Mouse (Mus musculus): ENCODE results near the gene Ano6. TPM values are rescaled to one million over a fixed set of nuclear protein-coding genes. Genes with fewer than 3 reads are reported as not detected.

Ano6 gene
- total RNA-seq, 4 experiments from 2014 or later: 35.0 to 44.7 (median 40.1) TPM

DNA sequence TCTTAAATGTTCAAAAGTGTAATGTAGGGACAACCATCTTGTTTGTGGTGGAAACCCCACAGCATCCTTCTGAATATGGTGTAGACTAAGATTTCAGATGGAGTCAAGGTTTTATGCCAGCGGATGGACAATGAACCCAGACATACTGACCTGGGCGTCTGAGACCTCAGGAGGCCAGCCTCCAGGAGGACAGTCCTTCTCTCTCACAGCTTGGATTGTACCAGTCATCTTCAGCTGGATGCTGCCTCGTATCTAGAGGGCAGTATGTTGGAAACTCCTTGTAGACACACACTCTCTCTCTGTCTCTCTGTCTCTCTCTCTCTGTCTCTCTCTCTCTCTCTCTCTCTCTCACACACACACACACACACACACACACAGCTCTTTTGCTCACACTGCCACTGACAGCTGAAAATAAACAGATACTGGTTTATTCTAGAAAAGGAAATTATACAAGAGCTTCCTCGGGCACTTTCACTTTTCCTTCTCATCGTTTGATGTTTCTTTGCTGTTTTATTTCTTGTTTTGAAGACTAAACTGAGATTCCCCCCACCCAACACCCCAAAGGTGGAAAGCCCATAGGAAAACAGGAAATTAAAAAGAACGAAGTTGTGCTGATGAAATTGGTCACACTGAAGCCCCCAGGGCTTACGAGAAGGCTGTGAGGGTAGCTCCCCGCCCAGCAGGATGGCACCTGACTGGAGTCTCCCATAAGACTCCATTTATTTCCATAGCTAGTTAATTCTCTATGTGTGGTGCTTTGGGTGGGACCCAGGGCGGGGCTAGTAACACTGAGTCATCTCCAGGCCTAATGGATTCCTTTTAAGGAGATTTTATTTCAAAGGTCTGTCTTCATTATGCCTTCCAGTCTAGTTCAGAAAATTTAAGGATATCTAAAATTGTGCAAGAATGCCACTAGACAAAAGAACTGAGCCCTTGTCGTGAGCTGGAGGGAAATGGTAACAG lies 94.3 kb downstream of the Ano6 start:
- DNase-seq (ENCODE audit: low spot score in 2 of 2): no peak

DNA sequence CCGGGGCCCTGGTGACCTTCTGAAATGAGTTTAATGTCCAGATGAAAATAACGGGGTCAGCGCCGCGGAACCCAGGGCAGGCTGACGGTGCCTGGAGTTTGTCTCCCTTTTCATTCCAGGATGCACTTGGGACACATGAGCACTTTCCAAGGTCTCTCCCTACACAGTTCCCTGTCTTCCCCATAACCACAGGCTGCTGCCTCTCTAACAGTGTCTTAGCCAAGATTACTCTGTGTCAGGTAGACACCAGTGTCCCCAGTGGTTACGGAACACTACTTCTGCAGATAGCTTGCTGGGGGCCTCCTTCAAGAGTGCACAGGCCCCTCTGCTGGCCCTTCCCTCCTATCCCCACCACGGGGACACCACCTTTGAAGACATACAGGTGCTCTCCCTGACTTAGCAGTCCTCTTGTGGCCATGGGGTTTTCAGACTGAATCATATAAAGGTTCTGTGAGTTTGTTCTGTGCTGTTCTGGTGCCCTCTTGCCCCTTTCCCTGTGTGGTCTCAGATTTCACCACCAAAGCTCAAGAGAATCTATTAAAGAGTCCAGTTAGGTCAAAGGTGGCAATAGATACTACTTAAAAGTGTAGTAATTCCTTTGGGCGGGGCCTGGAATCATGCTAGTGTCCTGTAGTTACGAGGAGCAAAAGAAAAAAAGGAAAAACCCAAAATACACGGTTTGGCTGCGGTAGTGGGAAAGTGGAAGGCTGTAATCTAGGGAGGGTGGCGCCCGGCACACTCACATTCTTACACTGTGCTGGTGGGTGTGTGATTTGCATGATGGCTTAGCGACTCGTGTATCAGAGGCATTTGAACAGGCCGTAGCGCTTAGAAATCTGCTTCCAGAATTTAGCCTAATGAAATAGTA lies 95.5 kb downstream of the Ano6 start:
- no peak for DNase-seq (ENCODE audit: low spot score in 2 of 2)

DNA sequence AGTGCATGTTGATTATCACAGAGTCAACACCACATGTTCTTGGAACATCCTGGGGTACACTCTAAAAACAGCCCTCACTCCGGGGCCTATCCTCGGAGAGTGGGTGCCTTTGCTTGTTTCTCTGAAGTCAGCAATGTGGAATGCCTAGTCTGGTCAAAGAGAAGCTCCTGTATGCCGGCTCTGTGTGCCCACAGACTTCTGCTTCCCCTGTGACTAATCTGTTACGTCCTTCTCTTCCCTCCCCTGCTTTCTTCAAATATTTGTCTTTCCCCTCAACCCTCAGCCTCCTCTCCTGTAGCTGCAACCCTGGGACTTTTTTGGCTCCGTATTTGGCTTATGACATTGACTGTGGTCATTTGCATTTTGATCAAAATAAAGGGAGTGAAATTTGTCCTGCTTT lies 96.7 kb downstream of the Ano6 start:
- DNase-seq (ENCODE audit: low spot score in 2 of 2): no peak

DNA sequence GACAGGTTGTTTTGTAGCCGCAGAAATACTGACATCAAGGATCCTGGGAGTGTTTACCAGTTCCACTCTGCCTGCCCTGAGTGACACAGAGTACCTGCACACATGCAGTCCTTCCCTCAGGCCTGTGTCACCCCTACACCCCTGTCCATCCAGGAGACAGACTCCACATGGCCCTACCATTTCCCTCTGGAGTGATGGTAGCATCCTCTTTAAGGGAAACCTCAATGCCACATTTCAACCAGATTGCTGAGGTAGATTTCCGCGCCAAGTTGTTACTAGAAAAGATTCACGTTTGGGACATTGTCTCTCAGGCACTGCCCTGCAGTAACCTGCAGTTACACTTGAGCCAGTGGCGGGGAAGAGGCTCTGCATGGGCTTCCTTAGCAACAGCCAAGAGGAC lies 97.9 kb downstream of the Ano6 start:
- DNase-seq (ENCODE audit: low spot score in 2 of 2): no peak

DNA sequence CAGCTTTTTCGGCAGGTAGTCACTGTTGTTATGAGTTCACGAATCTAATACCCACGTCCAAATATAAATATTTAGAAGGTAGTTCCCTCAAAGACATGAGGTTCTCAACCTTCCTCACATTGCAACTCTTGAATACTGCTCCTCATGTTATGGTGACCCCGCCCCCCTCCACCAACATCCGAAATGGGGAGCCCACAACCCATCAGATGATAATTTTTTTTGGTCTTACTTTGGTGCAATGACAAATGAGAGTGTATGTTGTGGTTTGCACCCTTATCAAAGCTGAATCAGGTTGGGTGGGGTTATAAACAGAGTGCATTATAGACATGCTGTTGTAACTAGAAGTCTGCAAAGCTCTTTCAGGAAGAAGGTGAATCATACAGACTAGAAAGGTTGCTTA lies 99.7 kb downstream of the Ano6 start:
- DNase-seq (ENCODE audit: low spot score in 2 of 2): no peak

DNA sequence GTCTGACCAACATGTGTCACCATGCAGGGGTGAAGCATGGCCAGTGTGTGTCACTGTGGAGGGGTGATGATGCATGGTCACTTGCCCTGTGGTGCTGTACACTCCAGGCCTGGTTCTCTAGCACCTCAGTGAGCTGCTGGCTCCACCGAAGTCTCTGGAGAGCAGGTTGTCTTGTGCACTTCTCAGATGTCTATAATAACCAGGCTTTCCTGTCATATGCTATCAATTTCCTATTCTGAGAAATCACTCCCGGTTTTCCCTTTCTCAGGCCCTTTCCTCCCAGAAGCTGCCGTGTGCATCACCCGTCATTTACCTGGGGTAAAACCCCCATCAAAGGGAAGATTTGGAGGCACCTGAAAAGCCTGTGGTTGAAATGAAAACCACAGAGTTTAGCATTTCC lies 101.5 kb downstream of the Ano6 start:
- no peak for DNase-seq (ENCODE audit: low spot score in 2 of 2)

DNA sequence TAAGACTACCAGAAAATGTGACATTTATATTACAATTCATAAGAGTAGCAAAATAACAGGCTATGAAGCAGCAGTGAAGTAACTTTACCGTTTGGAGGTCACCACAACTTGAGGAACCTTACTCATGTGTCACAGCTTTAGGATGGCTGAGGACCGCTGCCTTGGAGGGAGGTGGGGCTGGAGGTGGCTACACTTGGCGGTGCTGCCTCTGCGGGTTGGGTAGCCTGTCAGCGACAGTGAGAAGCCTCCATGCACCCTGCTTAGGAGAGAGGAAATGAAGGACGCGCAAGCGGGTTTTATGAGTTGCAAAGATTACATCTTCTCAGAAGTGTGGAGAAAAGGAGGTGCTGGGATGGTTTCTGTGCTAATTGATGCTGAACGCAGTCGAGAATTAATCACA lies 102.3 kb downstream of the Ano6 start:
- DNase-seq (ENCODE audit: low spot score in 2 of 2): no peak

DNA sequence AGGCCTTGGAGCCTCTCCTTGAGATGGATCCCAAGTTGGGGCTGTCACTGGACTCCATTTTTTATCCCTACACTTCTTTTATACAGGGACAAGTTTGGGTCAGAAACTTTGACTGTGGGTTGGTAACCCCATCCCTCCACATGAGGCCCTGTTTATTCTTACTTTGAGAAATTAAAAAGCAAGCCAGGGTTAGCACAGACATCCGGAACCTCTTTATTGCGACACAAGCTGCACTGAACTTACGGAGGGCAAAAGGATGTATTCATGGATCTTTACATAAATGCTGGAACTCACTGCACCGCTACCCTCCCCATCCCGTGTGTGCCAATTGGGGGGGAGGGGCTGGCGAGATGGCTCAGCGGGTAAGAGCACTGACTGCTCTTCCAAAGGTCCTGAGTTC lies 105.1 kb downstream of the Ano6 start:
- no peak for DNase-seq (ENCODE audit: low spot score in 2 of 2)

DNA sequence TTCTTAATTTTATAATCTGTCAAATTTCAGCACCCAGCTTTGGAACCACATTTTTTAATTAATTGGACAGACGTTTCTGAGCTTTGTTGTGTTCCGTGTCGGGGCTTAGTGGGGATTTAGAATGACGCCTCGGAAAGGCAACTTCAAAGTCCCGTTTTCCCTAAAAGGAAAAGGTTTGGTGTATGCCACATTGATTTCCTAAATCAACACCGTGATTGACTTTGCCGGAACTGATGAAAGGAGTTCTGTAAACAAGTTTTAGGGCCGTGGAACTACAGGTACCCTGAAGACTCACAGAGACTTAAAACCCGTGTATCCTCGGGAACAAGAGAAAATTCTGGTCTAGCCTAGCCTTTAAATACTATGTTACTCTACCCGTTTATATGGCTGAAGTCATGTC lies 107.0 kb downstream of the Ano6 start:
- no peak for DNase-seq (ENCODE audit: low spot score in 2 of 2)

DNA sequence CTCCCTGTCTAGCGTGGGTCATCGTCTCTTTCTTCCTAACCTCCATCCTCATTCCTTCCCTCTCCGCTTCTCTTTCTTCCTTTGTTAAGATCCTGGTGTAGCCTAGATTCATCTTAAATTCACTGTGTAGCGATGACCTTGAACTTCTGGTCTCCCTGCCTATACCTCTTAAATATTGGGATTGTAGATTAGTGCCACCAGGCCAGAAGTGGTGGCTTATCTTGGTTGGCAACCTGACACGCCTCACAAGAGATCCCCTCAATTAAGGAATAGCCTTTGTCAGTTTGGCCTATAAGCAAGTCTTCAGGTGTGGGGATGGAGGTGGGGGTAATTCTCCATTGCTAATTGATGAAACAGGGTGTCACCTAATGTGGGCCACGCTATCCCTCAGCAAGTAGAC lies 107.8 kb downstream of the Ano6 start:
- no peak for DNase-seq (ENCODE audit: low spot score in 2 of 2)

DNA sequence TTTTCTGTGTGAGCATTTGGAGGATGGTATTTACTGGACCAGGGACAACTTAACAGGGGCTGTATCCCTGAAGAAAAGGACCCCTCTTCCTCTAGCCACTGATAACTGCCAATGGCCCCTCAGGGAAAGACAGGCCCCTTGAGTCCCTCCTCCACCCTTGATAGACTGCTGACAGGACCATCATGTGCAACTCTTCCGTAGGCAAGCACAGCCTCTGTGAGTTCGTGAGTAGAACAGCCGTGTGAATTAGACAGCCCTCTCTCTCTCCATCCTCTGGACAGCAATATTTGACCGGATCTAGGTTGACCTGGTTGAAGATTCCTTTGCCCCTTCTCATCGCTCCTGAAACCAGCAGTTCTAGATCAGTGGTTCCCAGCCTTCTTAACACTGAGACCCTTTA lies 111.8 kb downstream of the Ano6 start:
- DNase-seq (ENCODE audit: low spot score in 2 of 2): no peak

DNA sequence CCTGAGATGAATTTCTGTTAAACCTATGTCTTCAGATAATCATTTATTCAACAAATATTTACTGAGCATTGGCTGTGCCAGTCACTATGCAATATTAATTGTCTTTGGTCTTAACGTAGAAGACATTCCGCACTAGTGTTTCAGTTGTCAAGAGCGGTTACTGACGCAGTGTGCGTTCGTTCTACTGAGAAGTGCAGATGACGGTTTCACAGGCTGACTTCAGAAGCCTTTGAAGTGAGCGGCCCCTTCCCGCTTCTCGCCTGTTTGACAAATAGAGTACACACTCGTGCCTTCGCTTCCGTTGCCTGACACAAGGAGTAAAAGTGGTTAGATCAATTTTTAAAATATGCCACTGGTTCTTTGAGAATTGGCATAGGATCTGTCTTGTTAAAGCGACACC lies 113.6 kb downstream of the Ano6 start:
- DNase-seq (ENCODE audit: low spot score in 2 of 2): no peak

DNA sequence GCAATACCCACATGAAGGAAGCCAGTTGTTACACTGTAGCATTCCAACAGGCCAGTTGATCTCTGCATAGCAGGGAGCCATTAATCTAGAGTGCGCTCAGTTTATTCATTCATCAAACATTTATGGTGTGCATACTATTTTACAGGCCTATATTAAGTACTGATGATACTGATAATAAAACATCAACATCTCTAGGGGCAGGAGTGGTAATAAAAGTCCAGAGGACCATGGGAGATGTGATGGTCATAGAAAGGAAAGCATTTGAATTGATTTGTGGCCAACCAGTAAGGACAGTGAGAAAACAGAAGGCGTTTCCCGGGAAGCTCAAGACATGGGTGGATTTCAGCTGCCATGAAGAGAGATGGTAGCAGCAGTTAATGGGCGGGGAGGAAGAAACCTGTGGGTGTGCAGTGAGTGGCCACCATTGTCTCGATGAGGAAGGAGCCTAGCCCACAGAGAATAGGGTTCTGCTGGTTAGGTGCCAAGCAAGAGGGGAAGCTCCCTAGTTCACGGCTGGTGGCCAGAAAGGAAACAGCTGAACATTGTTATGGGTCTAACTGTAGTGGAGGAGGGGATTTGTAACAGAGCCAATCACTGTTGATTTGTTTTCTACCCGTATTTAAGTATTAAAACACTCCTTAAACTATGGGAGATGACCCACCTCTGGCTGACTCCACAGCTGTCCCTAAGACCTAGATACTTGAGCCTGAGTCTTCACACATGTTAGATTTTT lies 115.5 kb downstream of the Ano6 start:
- DNase-seq (ENCODE audit: low spot score in 2 of 2): no peak

DNA sequence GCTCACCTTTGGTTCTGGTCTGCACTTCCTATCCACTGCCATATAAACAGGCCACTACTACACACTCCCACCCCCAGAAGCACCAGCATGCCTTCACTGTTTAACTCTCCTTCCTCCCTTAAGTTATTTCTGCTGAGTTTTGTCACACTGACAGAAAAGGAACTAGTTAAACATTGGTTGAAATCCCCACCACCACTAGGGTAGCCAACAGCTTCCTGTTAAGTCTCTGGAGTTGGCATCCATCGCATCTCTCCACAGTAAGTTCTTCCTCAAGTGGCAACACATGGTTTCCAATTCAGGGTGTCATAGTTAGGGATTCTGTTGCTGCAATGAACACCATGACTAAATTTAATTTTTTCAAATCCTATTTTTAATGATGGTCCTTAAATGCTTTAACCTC lies 116.2 kb downstream of the Ano6 start:
- no peak for DNase-seq (ENCODE audit: low spot score in 2 of 2)

DNA sequence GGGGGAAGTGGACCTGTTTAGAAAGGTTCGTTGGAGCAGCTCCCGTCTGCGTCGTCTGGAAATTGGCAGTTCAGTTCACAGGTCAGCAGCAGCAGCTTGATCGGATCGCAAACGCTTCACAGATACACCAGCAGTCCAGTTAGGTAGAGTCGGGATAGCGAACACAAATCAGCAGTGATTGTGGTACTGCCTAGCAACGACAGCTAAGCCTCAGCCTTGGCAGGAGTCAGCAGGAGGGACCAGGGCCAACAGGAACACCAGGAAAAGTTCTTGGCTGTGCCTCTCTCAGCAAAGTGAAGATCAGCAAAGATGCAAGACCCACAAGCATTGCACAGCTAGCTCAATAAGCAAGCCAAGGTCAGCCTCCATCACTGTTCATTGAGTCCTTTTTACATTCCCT lies 116.7 kb downstream of the Ano6 start:
- DNase-seq (ENCODE audit: low spot score in 2 of 2): peak; percentile 65 to 69

DNA sequence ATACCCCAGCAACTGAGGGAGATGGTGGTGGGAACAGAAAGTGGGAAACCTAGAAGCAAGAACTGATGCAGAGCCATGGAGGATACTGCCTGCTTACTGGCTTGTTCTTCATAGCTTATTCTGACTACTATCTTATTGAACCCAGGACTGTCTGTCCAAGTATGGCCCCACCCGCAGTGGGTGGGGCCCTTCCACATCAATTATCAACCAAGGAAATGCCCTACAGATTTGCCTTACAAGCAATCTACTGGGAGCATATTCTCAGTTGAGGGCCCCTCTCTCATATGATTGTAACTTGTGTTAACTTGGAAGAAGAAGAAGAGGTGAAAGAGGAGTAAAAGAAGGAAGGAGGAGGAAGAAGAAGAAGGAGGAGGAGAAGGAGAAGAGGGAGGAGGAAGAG lies 117.3 kb downstream of the Ano6 start:
- no peak for DNase-seq (ENCODE audit: low spot score in 2 of 2)

DNA sequence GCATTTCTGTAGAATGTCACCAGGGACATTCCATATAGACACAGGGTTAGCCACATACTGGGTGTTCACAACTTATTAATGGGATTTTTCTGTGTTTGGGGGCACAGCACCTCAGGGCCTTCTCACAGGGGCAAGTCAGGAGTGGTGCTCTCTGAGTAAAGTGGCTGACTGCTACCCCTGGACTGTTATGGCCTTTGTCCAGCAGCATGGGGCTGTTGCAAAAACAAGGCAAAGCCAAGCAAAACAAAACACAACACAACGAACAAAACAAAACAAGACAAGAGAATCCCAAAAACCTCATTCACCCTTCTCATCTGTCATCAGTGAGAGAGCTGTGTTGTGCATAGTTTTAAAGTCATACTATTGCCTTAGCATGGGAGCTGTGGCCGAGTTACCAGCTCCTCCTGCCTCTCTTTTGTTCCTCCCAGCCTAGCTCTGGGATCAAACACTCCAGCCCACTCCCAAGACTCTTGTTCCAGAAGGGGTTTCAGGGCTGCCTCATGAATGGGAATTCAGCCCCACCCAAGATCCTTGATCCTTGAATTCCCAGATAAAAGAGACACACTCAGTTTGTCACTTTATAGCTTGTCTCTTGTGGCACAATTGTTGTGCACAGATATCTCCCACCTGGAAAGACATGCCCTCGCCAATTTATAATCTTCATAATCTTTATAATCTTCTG lies 119.6 kb downstream of the Ano6 start:
- no peak for DNase-seq (ENCODE audit: low spot score in 2 of 2)

DNA sequence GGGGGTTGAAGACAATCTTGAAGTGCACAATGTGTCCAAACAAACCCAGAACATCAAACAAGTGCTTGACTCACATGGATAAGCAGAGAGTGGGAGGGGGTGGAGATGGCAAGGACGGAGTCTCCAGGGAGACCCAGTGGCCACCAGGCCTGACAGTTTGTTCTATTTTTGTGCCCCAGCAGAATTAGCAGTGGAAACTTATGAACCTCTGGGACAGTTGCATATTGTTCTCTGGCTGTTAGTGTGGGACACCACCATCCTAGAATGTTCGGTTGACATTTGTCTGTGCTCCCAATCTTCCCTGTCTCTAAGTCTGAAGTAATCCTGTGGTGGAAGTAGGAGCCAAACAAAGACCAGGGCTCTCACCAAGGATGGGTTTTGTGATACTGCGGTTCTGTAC lies 124.3 kb downstream of the Ano6 start:
- no peak for DNase-seq (ENCODE audit: low spot score in 2 of 2)

DNA sequence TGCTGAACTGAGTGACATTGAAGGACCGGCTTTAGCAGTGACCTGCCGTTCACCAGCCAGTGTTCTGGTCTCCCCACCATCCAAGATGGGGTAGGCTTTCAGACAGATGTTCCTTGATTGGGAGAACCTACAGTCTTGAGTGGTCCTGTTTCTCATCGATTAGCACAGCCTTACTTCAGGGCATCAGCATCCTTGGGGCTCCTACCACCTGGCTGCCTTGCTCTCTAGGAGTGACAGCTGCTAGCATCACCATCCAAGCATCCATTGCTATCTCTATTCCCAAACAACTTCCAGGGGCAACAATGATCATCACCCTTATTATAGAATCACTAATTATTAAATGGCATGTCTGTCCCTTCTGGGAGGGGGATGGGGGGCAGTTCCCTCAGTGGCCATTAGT lies 124.8 kb downstream of the Ano6 start:
- DNase-seq (ENCODE audit: low spot score in 2 of 2): no peak

DNA sequence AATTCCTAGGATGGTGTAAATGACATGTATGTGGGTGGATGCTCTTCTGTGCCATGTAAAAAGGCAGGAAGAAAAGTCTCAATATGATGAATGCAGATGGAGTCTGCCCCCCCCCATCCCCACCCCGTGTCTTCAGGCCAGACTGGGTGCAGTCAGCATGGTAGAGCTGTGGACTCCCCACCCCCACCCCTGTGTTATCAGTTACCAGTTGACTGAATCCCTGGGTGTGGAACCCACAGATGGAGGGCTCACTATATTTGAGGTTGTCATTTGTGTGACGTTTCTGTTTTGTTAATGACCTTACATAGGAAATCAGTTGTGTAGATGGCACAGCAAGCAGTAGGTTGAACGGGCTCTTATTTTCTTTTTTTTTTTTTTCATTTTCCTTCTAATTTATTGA lies 126.7 kb downstream of the Ano6 start:
- no peak for DNase-seq (ENCODE audit: low spot score in 2 of 2)

DNA sequence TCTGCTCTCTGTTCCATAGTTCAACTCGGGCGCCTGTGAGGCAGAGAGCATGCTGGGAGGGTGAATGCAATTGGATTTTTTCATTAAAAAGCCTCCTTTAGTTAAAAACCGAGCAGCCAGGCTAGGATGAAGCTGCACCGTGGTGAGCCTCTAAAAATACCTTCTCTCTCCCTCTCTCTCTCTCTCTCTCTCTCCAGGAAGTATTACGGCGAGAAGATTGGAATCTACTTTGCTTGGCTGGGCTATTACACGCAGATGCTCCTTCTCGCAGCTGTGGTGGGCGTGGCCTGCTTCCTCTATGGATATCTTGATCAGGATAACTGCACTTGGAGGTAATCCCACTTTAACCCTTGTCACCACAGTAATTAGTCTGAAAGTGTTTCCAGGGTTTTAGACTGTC lies 129.4 kb downstream of the Ano6 start:
- no peak for DNase-seq (ENCODE audit: low spot score in 2 of 2)
